Mouse (Mus musculus) heart, adult 9 months (tissue): ENCODE results near the gene Slc1a1.

Source experiments
- DNase-seq, 2 experiments: peaks; one replicate each; pipeline ENCODE4 v3.0.0; 2022; ENCODE audit warnings: low spot score in 2 of 2

The Slc1a1 gene

DNA sequence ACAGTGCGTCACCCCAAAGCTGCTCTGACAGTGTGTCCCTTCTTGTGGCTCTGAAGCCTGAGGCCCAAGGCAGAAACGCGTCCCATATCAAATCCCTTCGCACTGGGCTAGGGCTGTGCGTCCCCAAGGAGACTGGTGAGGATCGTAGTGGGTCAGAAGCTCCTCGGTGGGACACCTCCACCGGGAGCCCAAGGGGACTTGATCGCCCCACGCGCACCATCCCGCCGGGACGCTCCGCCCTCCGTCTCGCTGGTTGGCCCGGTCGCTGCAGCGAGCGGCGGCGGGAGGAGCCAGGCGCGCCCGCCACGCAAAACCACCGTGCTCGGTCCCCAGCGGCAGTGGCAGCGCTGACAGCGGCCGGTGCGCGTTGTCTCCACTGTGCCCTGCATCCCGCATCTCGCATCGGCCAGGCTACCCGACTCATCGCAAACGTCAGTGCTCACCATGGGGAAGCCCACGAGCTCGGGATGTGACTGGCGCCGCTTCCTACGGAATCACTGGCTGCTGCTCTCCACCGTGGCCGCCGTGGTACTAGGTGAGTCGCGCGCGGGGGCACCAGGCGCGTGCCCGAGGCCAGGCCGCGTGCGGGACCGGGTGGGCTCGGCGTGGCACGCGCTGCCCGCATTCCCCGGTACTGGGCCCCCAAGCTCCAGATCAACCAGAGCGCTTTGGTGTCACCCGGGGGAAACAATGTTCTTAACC is at the start of gene Slc1a1:
Slc1a1 (plus strand) TSS at position 252 of the 702 bp plus-strand sequence.
- peak; percentile 6 to 10 for DNase-seq

DNA sequence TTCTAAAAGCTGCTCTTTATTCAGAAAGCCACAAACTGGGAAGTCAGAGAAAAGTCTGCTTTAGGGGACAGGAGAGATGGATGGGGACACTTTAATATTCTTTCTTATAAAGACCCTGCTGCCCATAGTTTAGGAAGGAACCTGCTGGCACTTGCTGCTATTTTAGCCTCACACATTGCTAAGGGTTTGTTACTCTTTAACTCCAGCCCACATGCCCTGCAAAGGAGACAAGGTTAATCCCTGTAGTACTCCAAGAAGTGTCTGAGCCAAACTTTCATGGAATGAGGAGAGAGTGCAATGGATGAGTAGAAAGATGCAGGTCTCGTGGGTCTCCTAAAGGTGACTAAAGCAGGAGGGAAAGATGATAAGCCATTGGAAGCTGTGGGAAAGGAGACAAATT is 44.7 kb upstream of the Slc1a1 start:
- no peak for DNase-seq

GRCm38 (mm10) chr19:28793307-28793706 is 41.5 kb upstream of the Slc1a1 start:
- DNase-seq = no peak

GRCm38 (mm10) chr19:28796146-28796848 is 38.6 kb upstream of the Slc1a1 start:
- DNase-seq = no peak

DNA sequence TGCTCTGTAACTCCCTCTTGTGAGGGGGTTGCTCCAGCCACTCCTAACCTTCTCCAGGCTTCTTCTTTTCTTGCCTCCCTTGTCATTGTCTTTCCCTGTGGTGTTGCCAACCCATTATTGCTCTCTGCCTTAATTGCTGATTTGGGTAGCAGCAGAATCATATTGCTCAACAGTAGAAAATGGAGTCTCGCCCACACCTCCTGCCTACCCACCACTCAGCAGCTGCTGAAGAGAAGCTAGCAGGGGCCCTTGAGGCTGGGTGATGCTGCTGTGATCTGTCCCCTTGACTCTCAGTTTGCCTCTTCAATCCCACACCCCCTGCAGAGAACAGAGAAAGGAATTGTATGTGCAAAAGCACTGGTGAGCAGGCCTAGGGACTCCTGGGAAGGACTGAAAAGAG is 37.9 kb upstream of the Slc1a1 start:
- no peak for DNase-seq

- DNase-seq = no peak
These were observed 37.2 kb upstream of the Slc1a1 start for GRCm38 (mm10) chr19:28797611-28798010.

- DNase-seq = no peak
These were observed 34.4 kb upstream of the Slc1a1 start for GRCm38 (mm10) chr19:28800448-28800847.

- no peak for DNase-seq
These were observed 28.6 kb upstream of the Slc1a1 start for GRCm38 (mm10) chr19:28806276-28806675.

DNA sequence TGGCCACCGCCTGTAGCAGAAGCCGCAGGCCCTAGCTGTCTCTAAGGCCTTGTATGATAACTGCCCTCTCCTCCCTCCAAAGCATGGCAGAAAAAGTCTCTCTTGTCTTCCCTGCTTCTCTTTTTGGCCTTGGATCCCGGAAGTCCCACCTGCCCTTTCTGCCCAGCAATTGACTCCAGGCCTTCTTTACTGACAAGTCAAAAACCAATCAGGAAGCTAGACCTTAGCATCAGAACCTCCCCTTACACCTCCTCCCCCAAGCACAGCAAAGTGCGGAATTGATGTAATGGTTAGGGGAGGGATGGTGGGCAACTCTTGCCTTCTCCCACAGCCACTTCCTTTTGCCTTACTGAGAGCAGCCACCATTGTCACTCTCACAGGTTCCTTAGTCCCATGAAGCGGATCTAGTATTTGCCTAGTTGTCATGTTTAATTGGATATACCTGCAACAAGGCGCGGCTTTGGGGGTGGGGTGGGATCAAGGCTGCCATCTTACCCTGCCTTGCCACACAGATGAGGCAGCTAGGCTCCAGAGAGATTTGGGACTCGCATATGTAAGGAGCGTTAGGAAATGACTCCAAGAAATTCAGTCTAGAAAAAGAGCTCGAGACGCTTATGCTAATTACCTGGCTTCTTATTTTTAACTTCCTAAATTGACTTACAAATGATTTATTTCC is 27.9 kb upstream of the Slc1a1 start:
- DNase-seq = no peak

- DNase-seq = no peak
These were observed 27.4 kb upstream of the Slc1a1 start for GRCm38 (mm10) chr19:28807497-28807871.

- no peak for DNase-seq
These were observed 16.6 kb upstream of the Slc1a1 start for GRCm38 (mm10) chr19:28818286-28818685.

DNA sequence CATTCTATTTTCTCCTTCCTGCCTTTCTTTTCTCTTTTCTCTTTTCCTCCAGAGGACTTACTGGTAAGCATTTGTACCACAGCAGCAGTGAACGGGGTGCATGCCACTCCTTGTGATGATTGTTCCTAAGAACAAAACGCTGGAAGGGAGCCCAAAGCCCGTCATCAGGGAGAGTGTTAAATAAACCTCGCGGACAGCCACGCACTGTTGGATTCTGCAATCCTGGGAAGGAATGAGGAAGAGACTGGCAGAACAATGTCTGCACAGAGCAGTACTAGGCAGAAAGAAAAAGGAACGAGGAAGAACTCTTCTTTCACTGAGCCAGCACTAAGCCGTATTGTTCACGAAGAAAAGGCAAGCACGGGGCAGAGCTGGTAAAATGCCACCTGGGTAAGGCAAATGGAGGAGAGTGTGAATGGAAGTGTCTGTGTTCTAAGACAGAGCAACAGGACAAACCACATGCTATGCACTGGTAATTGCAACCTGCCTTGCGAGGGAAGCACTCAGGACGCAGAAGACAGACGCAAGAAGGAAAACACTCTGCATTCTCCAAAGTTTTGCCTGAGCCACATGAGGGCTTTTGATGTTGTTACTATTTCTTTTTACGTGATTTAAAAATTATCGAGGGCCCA is 7.0 kb upstream of the Slc1a1 start:
- DNase-seq = no peak

DNA sequence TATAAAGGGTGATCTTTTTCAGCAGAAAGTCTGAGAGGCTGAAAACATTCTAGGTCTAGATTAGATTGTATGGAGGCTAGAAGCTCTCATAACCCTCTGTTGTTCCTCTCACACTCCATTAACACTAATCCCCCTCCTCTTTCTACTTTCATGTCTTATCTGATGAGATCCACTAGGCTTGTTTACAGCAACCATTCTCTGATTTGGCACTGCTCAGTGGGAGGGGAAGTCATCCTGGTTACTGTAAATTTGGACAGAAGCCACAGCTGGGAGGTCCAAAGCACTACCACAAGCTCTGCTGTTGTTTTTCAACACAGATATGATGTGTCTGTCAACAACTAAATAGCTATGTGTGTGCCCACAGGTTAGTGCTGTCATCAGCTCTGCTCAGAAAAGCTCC is 3.5 kb upstream of the Slc1a1 start:
- no peak for DNase-seq

GRCm38 (mm10) chr19:28832605-28833004 is 2.2 kb upstream of the Slc1a1 start:
- no peak for DNase-seq

- no peak for DNase-seq
These were observed 461 bp upstream of the Slc1a1 start for GRCm38 (mm10) chr19:28834388-28834787.

- no peak for DNase-seq
These were observed 633 bp downstream of the Slc1a1 start for GRCm38 (mm10) chr19:28835500-28835864.

GRCm38 (mm10) chr19:28836116-28836515 is 1.3 kb downstream of the Slc1a1 start:
- DNase-seq = no peak

- no peak for DNase-seq
These were observed 2.0 kb downstream of the Slc1a1 start for GRCm38 (mm10) chr19:28836651-28837410.

GRCm38 (mm10) chr19:28838796-28839195 is 3.9 kb downstream of the Slc1a1 start:
- DNase-seq = no peak

DNA sequence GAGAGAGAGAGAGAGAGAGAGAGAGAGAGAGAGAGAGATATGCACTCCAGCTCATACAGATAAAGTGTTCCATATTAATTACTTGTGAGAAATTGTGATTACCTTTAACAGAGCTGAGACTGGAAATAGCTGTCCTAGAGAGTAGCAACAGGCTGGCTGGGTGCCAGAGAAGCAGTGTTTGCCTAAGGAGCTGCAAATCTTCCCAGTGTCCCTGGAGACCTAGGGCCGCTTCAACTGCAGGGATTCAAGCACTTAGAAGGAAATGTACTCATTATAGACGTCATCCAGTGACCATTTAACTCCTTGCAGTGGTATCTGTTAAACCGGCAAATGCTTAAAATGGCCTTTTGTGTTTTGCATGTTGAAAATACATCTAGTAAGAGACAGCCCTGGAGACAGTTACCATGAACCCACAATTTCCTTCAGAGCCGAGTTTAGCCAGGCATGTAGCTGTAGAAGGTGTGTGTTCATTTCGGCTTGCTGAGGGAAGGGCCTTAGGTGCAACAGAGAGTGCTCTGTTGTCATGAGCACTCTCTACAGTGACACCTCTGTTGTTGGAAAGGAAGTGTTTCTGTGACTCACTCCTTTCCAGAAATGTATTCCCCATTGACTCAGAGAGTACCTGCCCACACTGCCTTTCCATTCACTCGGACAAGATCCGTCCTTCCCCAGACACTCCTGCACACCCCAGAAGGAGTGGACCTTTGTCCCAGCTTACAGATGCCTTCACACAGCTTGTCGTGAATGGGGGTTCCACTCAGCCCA is 10.3 kb downstream of the Slc1a1 start:
- DNase-seq = no peak

DNA sequence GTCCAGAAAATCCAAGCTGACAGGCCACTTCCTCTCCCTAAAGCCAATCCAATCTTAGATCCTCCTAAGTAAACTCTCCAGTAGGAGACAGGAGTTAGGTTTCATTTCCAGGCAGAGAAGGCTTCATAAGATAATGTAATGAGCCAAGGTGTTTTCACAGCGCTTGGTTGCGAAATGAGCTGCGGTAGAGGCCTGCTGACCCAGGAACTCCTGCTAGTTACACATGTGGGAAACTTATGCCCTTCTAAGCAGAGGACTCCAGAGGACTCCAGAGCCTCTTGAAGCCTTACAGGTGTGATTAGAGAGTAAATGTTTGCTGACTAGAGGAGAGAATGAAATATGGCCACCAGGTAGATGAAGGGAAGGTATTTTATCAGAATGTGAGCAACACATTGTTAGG is 15.7 kb downstream of the Slc1a1 start:
- no peak for DNase-seq
